Mouse (Mus musculus) ES-E14 (cell line): ENCODE measurements around the gene Cap2. TPM values are rescaled to one million over a fixed set of nuclear protein-coding genes. Genes with fewer than 3 reads are reported as not detected.

Experiments used
- DNase-seq: peaks from one replicate; pipeline ENCODE4 v3.0.0-alpha.2; 2013; ENCODE audit warnings: low read depth, low spot score
- H3K27ac ChIP-seq: 2 replicates; pipeline ENCODE4 v1.5.1; 2012; ENCODE audit warnings: low read depth, mild to moderate bottlenecking, low read length, moderate library complexity, mixed read lengths; ENCODE audit not compliant: poor library complexity, insufficient read depth, severe bottlenecking
- H3K36me3 ChIP-seq: 2 replicates; pipeline ENCODE4 v1.6.1; 2012; ENCODE audit warnings: mild to moderate bottlenecking, low read length, moderate library complexity, mixed read lengths; ENCODE audit not compliant: control insufficient read depth, poor library complexity, insufficient read depth, severe bottlenecking
- H3K4me1 ChIP-seq, 2 experiments: fragments of 150-350 bp in 1 of 2; sonication (generic) in 1 of 2; 2 replicates each; pipeline ENCODE4 v1.6.1; 2012; ENCODE audit warnings: low read length in 2 of 2, mild to moderate bottlenecking in 1 of 2, mixed read lengths in 1 of 2; ENCODE audit not compliant: control insufficient read depth in 2 of 2, insufficient read depth in 2 of 2, poor library complexity in 1 of 2
- H3K4me3 ChIP-seq, 2 experiments: fragments of 150-350 bp in 1 of 2; sonication (generic) in 1 of 2; 2 replicates each; pipeline ENCODE4 v1.5.1; 2012; ENCODE audit warnings: low read length in 2 of 2, low read depth in 1 of 2, mild to moderate bottlenecking in 1 of 2, mixed read lengths in 1 of 2; ENCODE audit not compliant: insufficient read depth in 1 of 2, poor library complexity in 1 of 2, severe bottlenecking in 1 of 2
- H3K9ac ChIP-seq: 2 replicates; pipeline ENCODE4 v1.6.1; 2012; ENCODE audit warnings: low read depth, mild to moderate bottlenecking, low read length, mixed read lengths; ENCODE audit not compliant: poor library complexity, insufficient read depth, severe bottlenecking
- H3K9me3 ChIP-seq: fragments of 150-350 bp; sonication (generic); 2 replicates; pipeline ENCODE4 v1.6.1; 2012; ENCODE audit warnings: low read depth, mild to moderate bottlenecking, low read length; ENCODE audit not compliant: control insufficient read depth, insufficient read depth
- CHD2 ChIP-seq: IDR thresholded peaks from 2 replicates; pipeline ENCODE4 v1.6.1; 2014; ENCODE audit warnings: mild to moderate bottlenecking, low read depth, low read length, inconsistent platforms
- HCFC1 ChIP-seq: IDR thresholded peaks from 2 replicates; pipeline ENCODE4 v1.6.1; 2012; ENCODE audit warnings: low read length, inconsistent platforms, borderline replicate concordance; ENCODE audit not compliant: insufficient read depth
- MAFK ChIP-seq: IDR thresholded peaks from 2 replicates; pipeline ENCODE4 v1.6.1; 2014; ENCODE audit warnings: mild to moderate bottlenecking, low read depth, low read length, inconsistent platforms; ENCODE audit not compliant: insufficient read depth
- ZC3H11A ChIP-seq: IDR thresholded peaks from 2 replicates; pipeline ENCODE4 v1.6.1; 2012; ENCODE audit warnings: low read depth, mild to moderate bottlenecking, inconsistent platforms, low read length, borderline replicate concordance
- ZNF384 ChIP-seq: IDR thresholded peaks from 2 replicates; pipeline ENCODE4 v1.6.1; 2012; ENCODE audit warnings: low read depth, low read length, inconsistent platforms
- in situ Hi-C, 2 experiments: fragments of 600-800 bp; cut with MboI; formaldehyde crosslinking; loops; one replicate each; pipeline ENCODE4 v1.15.1; 2025; ENCODE audit warnings: low sequenced_read_pairs in 2 of 2, inconsistent platforms in 1 of 2; ENCODE audit not compliant: unreplicated experiment in 2 of 2
- total RNA-seq: library from RNA; depleted of rRNA; stranded (reverse); fragments of 300-350 nt; gene quantifications from 2 replicates; pipeline ENCODE4 v1.2.3, GENCODE M21; 2012

Cap2 gene
- total RNA-seq, 1 experiment, result 5.1 TPM

- H3K27ac ChIP-seq, result no peak overlapping the region
- TF ChIP-seq HCFC1, result no peak
- no peak for TF ChIP-seq ZNF384
- TF ChIP-seq CHD2, result no peak
- no peak for TF ChIP-seq ZC3H11A
- TF ChIP-seq MAFK, result no peak
- H3K4me3 ChIP-seq, result no peak overlapping the region
- H3K36me3 ChIP-seq, result no peaks in the 10 kb centered on the region
- in situ Hi-C loops, result no loop called here
- no peak overlapping the region for H3K9ac ChIP-seq
- no peaks in the 10 kb centered on the region for H3K9me3 ChIP-seq
- DNase-seq, result no peak
- peaks cover 4 to 8% of the 10 kb centered on the region in 2 experiments; a peak in 3 of 4 replicates for H3K4me1 ChIP-seq
Observed at GRCm38 (mm10) chr13:46534171-46534968, 32.7 kb downstream of the Cap2 start.

- H3K4me3 ChIP-seq, result no peak overlapping the region
- peak; percentile 25 for DNase-seq
- H3K9me3 ChIP-seq, result no peaks in the 10 kb centered on the region
- TF ChIP-seq CHD2 (no peak), MAFK (no peak), ZC3H11A (no peak), HCFC1 (no peak), ZNF384 (no peak)
- peaks cover 4 to 8% of the 10 kb centered on the region in 2 experiments; a peak in 3 of 4 replicates for H3K4me1 ChIP-seq
- H3K27ac ChIP-seq, result peak overlapping the region; percentile 20; the same call in 1 of the 2 replicates
- H3K36me3 ChIP-seq, result no peaks in the 10 kb centered on the region
- H3K9ac ChIP-seq, result no peak overlapping the region
- in situ Hi-C loops, result no loop called here
Observed at GRCm38 (mm10) chr13:46534969-46535785, 33.5 kb downstream of the Cap2 start.

- in situ Hi-C loops, result no loop called here
- Histone ChIP-seq H3K9ac (no peak overlapping the region), H3K4me3 (no peak overlapping the region), H3K9me3 (no peaks in the 10 kb centered on the region), H3K36me3 (no peaks in the 10 kb centered on the region), H3K27ac (no peak overlapping the region), H3K4me1 (peaks cover 4 to 5% of the 10 kb centered on the region in 2 experiments; a peak in 2 of 4 replicates)
- DNase-seq, result no peak
- no peak for TF ChIP-seq ZNF384
- no peak for TF ChIP-seq MAFK
- no peak for TF ChIP-seq HCFC1
- no peak for TF ChIP-seq CHD2
- TF ChIP-seq ZC3H11A, result no peak
Observed at GRCm38 (mm10) chr13:46539284-46539683, 37.6 kb downstream of the Cap2 start.

GRCm38 (mm10) chr13:46540943-46541342, 39.3 kb downstream of the Cap2 start:
- H3K4me3 ChIP-seq, result no peak overlapping the region
- in situ Hi-C loops, result no loop called here
- H3K9me3 ChIP-seq, result no peaks in the 10 kb centered on the region
- no peak for DNase-seq
- peaks cover 0 to under 1% of the 10 kb centered on the region in 2 experiments; a peak in 1 of 4 replicates for H3K4me1 ChIP-seq
- no peaks in the 10 kb centered on the region for H3K36me3 ChIP-seq
- H3K9ac ChIP-seq, result no peak overlapping the region
- H3K27ac ChIP-seq, result no peak overlapping the region
- TF ChIP-seq ZNF384 (no peak), HCFC1 (no peak), CHD2 (no peak), MAFK (no peak), ZC3H11A (no peak)
